Mouse (Mus musculus): Measurements from ENCODE around the gene Lmo3. TPM values are rescaled to one million over a fixed set of nuclear protein-coding genes. Genes with fewer than 3 reads are reported as not detected.
A peak's percentile ranks its signal among the peaks of the same experiment; 100 is the strongest.

Lmo3 gene
- polyA plus RNA-seq (2012; rRNA removed), result 0.07 TPM in 1 of 2 replicates, not detected in the other

DNA sequence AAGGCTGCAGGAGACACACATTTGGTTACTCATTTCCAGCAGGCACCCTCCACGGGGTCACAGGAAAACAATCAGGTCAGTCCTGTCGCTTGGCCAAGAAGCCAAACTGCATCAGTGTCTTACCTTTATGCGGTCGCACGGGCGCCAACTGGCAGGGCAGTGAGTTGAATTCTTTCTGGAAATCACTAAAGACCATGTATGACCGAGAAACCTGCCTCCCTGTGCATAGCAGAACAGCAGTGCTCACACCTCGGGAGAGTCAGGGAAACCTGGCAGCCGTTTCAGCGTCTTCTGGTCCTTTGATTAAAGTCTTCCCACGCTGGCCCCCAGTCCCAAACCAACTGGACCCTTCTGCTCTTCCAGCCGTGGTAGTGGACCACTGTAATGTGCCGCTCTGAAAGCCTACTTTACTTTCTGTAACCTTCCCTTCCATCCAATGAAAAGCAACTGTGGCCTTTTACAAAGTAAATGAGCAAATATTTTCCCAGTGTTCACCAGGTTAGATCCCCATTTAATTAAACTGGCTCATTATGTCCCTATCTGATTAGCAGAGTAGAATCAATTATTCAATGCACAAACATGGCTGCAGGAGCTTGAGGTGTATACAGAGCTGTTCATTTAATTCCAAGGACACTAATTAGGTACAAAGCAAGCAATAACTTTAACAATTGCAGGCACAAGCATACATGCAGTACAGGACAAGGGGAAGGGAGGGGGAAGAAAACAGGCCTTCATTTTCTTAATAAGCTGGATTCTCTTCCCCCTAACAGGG, at the start of gene Lmo3:
Lmo3 (minus strand) TSS at position 235 of the 772 bp plus-strand sequence.
- WGBS, result 60% methylated on average over 13 of the region's 13 CpGs
- no peaks in the 10 kb centered on the region for H3K36me3 ChIP-seq (ENCODE audit: control insufficient read depth, insufficient read depth, low read length)
- TF ChIP-seq CTCF (conservative IDR thresholded peaks at IDR 0.05; ENCODE audit: insufficient read depth, insufficient read length, low read depth, low read length), result no peak
- no peak for TF ChIP-seq POLR2A (IDR thresholded peaks at IDR 0.05; ENCODE audit: low read depth, low read length)
- peak; percentile 4 for DNase-seq
- no peaks in the 10 kb centered on the region for H3K27me3 ChIP-seq (replicated peaks; ENCODE audit: control insufficient read depth, insufficient read depth, low read length)
- no peak within 1 kb of the TSS for H3K4me3 ChIP-seq (ENCODE audit: insufficient read depth, low read depth, low read length)
- no peaks in the 10 kb centered on the region for H3K4me1 ChIP-seq (ENCODE audit: control insufficient read depth, insufficient read depth, low read length)
- H3K27ac ChIP-seq (ENCODE audit: insufficient read depth, low read depth, low read length), result no peak within 1 kb of the TSS

DNA sequence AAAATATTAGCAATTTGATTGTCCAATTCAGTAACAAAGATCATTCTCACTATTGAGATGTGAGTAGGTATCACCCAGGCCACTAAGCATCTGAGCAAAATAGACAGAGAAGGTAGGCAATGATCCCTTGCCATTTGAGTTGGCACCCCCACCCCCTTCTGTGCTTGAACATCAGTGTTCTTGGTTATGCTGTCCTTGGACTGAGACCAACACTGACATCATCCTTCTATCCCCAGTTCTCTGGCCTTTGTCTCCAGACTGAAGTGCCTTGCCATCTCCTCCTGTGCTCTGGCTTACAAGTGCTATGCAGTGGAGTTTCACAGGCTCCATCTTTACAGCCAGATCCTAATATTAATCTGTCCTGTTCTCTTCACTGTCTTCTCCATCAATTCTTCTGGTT, 39.0 kb upstream of the Lmo3 start:
- H3K4me3 ChIP-seq (ENCODE audit: insufficient read depth, low read depth, low read length), result no peak overlapping the region
- no peaks in the 10 kb centered on the region for H3K4me1 ChIP-seq (ENCODE audit: control insufficient read depth, insufficient read depth, low read length)
- no peak for DNase-seq
- H3K36me3 ChIP-seq (ENCODE audit: control insufficient read depth, insufficient read depth, low read length), result no peaks in the 10 kb centered on the region
- TF ChIP-seq CTCF (conservative IDR thresholded peaks at IDR 0.05; ENCODE audit: insufficient read depth, insufficient read length, low read depth, low read length) (no peak), POLR2A (IDR thresholded peaks at IDR 0.05; ENCODE audit: low read depth, low read length) (no peak)
- no peak overlapping the region for H3K27ac ChIP-seq (ENCODE audit: insufficient read depth, low read depth, low read length)
- H3K27me3 ChIP-seq (replicated peaks; ENCODE audit: control insufficient read depth, insufficient read depth, low read length), result no peaks in the 10 kb centered on the region

DNA sequence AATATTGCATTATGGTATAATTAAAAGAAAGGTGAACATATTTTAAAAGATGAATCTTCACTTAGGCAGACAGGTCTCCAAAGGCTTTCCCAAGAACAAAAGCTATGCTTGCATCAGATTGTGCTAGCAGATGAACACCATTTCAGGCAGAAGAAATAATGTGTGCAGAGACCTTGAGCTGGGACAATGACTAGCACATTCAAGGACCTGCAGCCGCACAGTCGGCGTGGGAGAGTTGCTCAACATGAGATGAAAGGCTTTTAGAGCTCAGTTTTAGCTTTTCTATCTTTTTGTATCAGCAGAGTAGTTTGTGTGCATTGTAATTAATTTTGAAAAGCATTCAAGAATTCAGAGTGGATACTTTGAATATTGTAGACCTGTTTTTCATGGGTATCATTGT, 36.6 kb upstream of the Lmo3 start:
- Histone ChIP-seq H3K36me3 (ENCODE audit: control insufficient read depth, insufficient read depth, low read length) (no peaks in the 10 kb centered on the region), H3K4me1 (ENCODE audit: control insufficient read depth, insufficient read depth, low read length) (no peaks in the 10 kb centered on the region), H3K27me3 (replicated peaks; ENCODE audit: control insufficient read depth, insufficient read depth, low read length) (no peaks in the 10 kb centered on the region), H3K4me3 (ENCODE audit: insufficient read depth, low read depth, low read length) (no peak overlapping the region), H3K27ac (ENCODE audit: insufficient read depth, low read depth, low read length) (no peak overlapping the region)
- no peak for TF ChIP-seq POLR2A (IDR thresholded peaks at IDR 0.05; ENCODE audit: low read depth, low read length)
- TF ChIP-seq CTCF (conservative IDR thresholded peaks at IDR 0.05; ENCODE audit: insufficient read depth, insufficient read length, low read depth, low read length), result no peak
- DNase-seq, result no peak
- 86% methylated on average over 3 of the region's 3 CpGs for WGBS

DNA sequence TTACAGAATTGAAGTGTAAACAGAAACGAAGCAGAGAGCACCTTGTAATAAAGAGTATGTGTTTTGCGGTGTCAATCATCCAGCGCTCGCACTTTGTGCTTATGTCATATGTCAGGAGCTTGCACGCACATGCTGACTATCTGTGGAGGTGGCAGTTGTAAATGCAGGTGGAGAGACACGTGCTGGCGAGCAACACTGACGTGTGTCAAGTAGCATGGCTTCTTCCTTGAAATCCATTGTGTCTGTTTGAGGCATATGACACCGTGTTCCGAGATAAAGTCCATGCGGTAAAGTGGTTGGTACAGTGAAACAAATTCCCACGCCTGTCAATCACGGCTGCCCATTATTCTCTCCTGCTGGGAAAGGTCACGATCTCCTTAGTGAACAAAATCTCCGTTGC, 15.2 kb upstream of the Lmo3 start:
- WGBS, result 84% methylated on average over 15 of the region's 15 CpGs

DNA sequence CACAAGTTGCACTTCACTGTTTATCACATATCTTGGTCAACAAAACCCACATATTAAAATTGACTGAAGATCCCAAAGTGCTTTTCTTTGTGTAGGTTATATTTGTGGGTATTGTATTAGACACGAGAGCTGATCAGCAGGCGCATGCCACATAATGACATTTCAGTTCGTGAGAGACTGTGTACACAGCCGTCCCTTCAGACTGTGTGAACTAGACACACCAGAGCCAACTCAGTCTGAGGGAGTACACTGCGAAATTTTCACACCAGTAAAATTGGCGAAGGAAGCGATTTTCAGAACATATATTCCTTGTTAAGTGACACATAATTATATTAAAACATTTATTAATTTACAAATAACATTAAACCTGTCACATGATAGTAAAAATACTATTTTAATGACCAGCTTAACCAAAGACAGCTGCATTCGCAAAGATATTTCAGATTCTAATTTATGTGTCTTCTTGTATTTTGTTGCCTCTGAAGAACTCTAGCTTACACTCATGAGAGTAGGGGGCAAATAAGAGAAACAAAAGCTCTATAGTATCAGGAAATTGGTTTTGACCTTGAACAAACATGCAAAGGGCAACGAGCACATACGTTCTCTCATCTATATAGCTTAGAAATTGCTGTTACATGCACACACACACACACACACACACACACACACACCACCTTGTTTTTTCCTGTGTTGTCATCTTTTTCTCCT, 14.4 kb upstream of the Lmo3 start:
- no peak for DNase-seq
- Histone ChIP-seq H3K4me3 (ENCODE audit: insufficient read depth, low read depth, low read length) (no peak overlapping the region), H3K27me3 (replicated peaks; ENCODE audit: control insufficient read depth, insufficient read depth, low read length) (no peaks in the 10 kb centered on the region), H3K36me3 (ENCODE audit: control insufficient read depth, insufficient read depth, low read length) (no peaks in the 10 kb centered on the region), H3K4me1 (ENCODE audit: control insufficient read depth, insufficient read depth, low read length) (no peaks in the 10 kb centered on the region), H3K27ac (ENCODE audit: insufficient read depth, low read depth, low read length) (no peak overlapping the region)
- TF ChIP-seq CTCF (conservative IDR thresholded peaks at IDR 0.05; ENCODE audit: insufficient read depth, insufficient read length, low read depth, low read length) (no peak), POLR2A (IDR thresholded peaks at IDR 0.05; ENCODE audit: low read depth, low read length) (no peak)
- 24% methylated on average over 10 of the region's 10 CpGs for WGBS

More for the DNA sequence above, 15.2 kb upstream of the Lmo3 start:
- Histone ChIP-seq H3K36me3 (ENCODE audit: control insufficient read depth, insufficient read depth, low read length) (no peaks in the 10 kb centered on the region), H3K4me1 (ENCODE audit: control insufficient read depth, insufficient read depth, low read length) (no peaks in the 10 kb centered on the region), H3K27me3 (replicated peaks; ENCODE audit: control insufficient read depth, insufficient read depth, low read length) (no peaks in the 10 kb centered on the region), H3K4me3 (ENCODE audit: insufficient read depth, low read depth, low read length) (no peak overlapping the region), H3K27ac (ENCODE audit: insufficient read depth, low read depth, low read length) (no peak overlapping the region)
- no peak for DNase-seq
- TF ChIP-seq POLR2A (IDR thresholded peaks at IDR 0.05; ENCODE audit: low read depth, low read length), result no peak
- no peak for TF ChIP-seq CTCF (conservative IDR thresholded peaks at IDR 0.05; ENCODE audit: insufficient read depth, insufficient read length, low read depth, low read length)

DNA sequence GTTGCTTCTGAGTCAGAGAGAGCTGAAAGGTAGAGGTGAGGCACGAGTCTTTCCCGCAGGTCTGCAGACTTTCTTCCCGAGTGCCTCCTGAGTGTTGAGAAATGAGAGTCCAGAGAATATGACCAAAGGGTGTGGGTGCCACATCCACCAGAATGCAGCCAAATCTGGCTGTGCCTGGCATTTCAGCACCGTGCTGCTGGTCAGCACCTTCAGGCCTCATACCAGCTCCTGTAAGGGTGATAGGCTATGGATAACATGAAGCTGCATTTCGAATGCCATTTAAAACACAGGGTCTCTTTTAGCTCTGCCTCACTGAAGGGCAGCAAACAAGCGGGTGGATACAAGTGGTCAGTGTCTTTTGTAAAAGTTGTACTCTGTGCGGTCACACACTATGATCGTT, 1.5 kb upstream of the Lmo3 start:
- WGBS, result 62% methylated on average over 8 of the region's 8 CpGs
- peak; percentile 3 for DNase-seq

DNA sequence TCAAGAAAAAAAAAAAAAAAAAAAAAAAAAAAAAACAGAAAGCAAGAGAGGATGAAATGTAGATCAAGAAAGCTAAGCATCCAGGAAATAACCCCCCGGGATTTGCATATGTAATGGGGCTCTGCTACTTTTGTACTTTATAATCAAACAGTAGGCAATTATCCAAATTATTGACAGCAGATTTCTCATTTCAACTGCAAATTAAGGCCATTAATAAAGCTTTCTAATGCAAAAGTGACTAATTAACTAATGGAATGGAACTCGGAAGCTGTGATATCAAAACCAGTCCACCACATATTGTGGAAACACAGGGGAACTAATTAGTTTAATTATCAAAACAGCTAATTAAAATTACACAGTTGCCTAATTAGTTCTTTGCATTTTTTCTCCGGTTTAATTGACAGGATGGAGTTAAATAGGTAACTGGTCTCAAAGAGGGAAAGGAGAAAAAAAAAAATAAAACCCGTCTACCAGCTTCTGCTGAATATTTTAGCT, 785 bp upstream of the Lmo3 start:
- DNase-seq, result no peak
- Histone ChIP-seq H3K27ac (ENCODE audit: insufficient read depth, low read depth, low read length) (no peak overlapping the region), H3K27me3 (replicated peaks; ENCODE audit: control insufficient read depth, insufficient read depth, low read length) (no peaks in the 10 kb centered on the region), H3K4me1 (ENCODE audit: control insufficient read depth, insufficient read depth, low read length) (no peaks in the 10 kb centered on the region), H3K36me3 (ENCODE audit: control insufficient read depth, insufficient read depth, low read length) (no peaks in the 10 kb centered on the region), H3K4me3 (ENCODE audit: insufficient read depth, low read depth, low read length) (no peak overlapping the region)
- TF ChIP-seq POLR2A (IDR thresholded peaks at IDR 0.05; ENCODE audit: low read depth, low read length), result no peak
- TF ChIP-seq CTCF (conservative IDR thresholded peaks at IDR 0.05; ENCODE audit: insufficient read depth, insufficient read length, low read depth, low read length), result no peak
- WGBS, result 53% methylated on average over 4 of the region's 4 CpGs

More for the DNA sequence above, 1.5 kb upstream of the Lmo3 start:
- no peaks in the 10 kb centered on the region for H3K4me1 ChIP-seq (ENCODE audit: control insufficient read depth, insufficient read depth, low read length)
- TF ChIP-seq CTCF (conservative IDR thresholded peaks at IDR 0.05; ENCODE audit: insufficient read depth, insufficient read length, low read depth, low read length) (no peak), POLR2A (IDR thresholded peaks at IDR 0.05; ENCODE audit: low read depth, low read length) (no peak)
- H3K36me3 ChIP-seq (ENCODE audit: control insufficient read depth, insufficient read depth, low read length), result no peaks in the 10 kb centered on the region
- H3K27ac ChIP-seq (ENCODE audit: insufficient read depth, low read depth, low read length), result no peak overlapping the region
- no peaks in the 10 kb centered on the region for H3K27me3 ChIP-seq (replicated peaks; ENCODE audit: control insufficient read depth, insufficient read depth, low read length)
- H3K4me3 ChIP-seq (ENCODE audit: insufficient read depth, low read depth, low read length), result no peak overlapping the region
